Mouse (Mus musculus): Measurements from ENCODE around the gene Prkar1a.
A peak's percentile ranks its signal among the peaks of the same experiment; 100 is the strongest.
"Not testable (repeated sequence)": the region's sequence is repeated elsewhere in the genome, so short reads cannot be mapped to it uniquely, and the experiment has no call there.

The Prkar1a gene

GRCm38 (mm10) chr11:109641498-109642222, 7.5 kb upstream of the Prkar1a start:
- DNase-seq (ENCODE audit: inconsistent age in 2 of 2, low spot score in 1 of 2) = peak; percentile 79 to 95

- DNase-seq (ENCODE audit: inconsistent age in 2 of 2, low spot score in 1 of 2) = no peak
These were observed 695 bp upstream of the Prkar1a start for GRCm38 (mm10) chr11:109648510-109648909.

GRCm38 (mm10) chr11:109649975-109650701, 933 bp downstream of the Prkar1a start:
- peak; percentile 90 to 93 for DNase-seq (ENCODE audit: inconsistent age in 2 of 2, low spot score in 1 of 2)

GRCm38 (mm10) chr11:109650788-109651565, 1.8 kb downstream of the Prkar1a start:
- DNase-seq (ENCODE audit: inconsistent age in 2 of 2, low spot score in 1 of 2) = peak; percentile 94 to 97

- DNase-seq (ENCODE audit: inconsistent age in 2 of 2, low spot score in 1 of 2) = peak; percentile 51 to 86
These were observed 2.4 kb downstream of the Prkar1a start for GRCm38 (mm10) chr11:109651566-109652024.

- DNase-seq (ENCODE audit: inconsistent age in 2 of 2, low spot score in 1 of 2) = peak in 1 of 2 experiments; percentile 23
These were observed 3.3 kb downstream of the Prkar1a start for GRCm38 (mm10) chr11:109652505-109652904.

- DNase-seq (ENCODE audit: inconsistent age in 2 of 2, low spot score in 1 of 2) = peak in 1 of 2 experiments; percentile 68
These were observed 4.0 kb downstream of the Prkar1a start for GRCm38 (mm10) chr11:109653201-109653600.

GRCm38 (mm10) chr11:109654581-109654980, 5.4 kb downstream of the Prkar1a start:
- DNase-seq (ENCODE audit: inconsistent age in 2 of 2, low spot score in 1 of 2) = no peak

- no peak for DNase-seq (ENCODE audit: inconsistent age in 2 of 2, low spot score in 1 of 2)
These were observed 7.0 kb downstream of the Prkar1a start for GRCm38 (mm10) chr11:109656232-109656631.

- DNase-seq (ENCODE audit: inconsistent age in 2 of 2, low spot score in 1 of 2) = not testable (repeated sequence)
These were observed 11.3 kb downstream of the Prkar1a start for GRCm38 (mm10) chr11:109660526-109660925.

GRCm38 (mm10) chr11:109664293-109664692, 15.1 kb downstream of the Prkar1a start:
- DNase-seq (ENCODE audit: inconsistent age in 2 of 2, low spot score in 1 of 2) = peak in 1 of 2 experiments; percentile 3

GRCm38 (mm10) chr11:109665424-109665823, 16.2 kb downstream of the Prkar1a start:
- DNase-seq (ENCODE audit: inconsistent age in 2 of 2, low spot score in 1 of 2) = no peak

GRCm38 (mm10) chr11:109666411-109666810, 17.2 kb downstream of the Prkar1a start:
- peak in 1 of 2 experiments; percentile 22 for DNase-seq (ENCODE audit: inconsistent age in 2 of 2, low spot score in 1 of 2)

GRCm38 (mm10) chr11:109667371-109667770, 18.2 kb downstream of the Prkar1a start:
- peak; percentile 86 to 89 for DNase-seq (ENCODE audit: inconsistent age in 2 of 2, low spot score in 1 of 2)

- peak; percentile 6 to 30 for DNase-seq (ENCODE audit: inconsistent age in 2 of 2, low spot score in 1 of 2)
These were observed 19.0 kb downstream of the Prkar1a start for GRCm38 (mm10) chr11:109668115-109668725.

- DNase-seq (ENCODE audit: inconsistent age in 2 of 2, low spot score in 1 of 2) = peak in 1 of 2 experiments; percentile 24
These were observed 20.0 kb downstream of the Prkar1a start for GRCm38 (mm10) chr11:109669149-109669708.

GRCm38 (mm10) chr11:109670026-109670916, 21.1 kb downstream of the Prkar1a start:
- DNase-seq (ENCODE audit: inconsistent age in 2 of 2, low spot score in 1 of 2) = peak; percentile 36 to 70

GRCm38 (mm10) chr11:109671136-109672020, 22.2 kb downstream of the Prkar1a start:
- peak in 1 of 2 experiments; percentile 52 for DNase-seq (ENCODE audit: inconsistent age in 2 of 2, low spot score in 1 of 2)

- DNase-seq (ENCODE audit: inconsistent age in 2 of 2, low spot score in 1 of 2) = no peak
These were observed 22.8 kb downstream of the Prkar1a start for GRCm38 (mm10) chr11:109672021-109672324.

All from adrenal gland, adult (tissue).